Mouse (Mus musculus) embryo, embryonic 10 days (tissue): ENCODE measurements around the gene Grhl3.
"Not testable (repeated sequence)": the region's sequence is repeated elsewhere in the genome, so short reads cannot be mapped to it uniquely, and the experiment has no call there.

ENCODE experiments used
- DNase-seq: peaks from one replicate; pipeline ENCODE4 v3.0.0-alpha.2; 2015; ENCODE audit warnings: low spot score

The Grhl3 gene

DNA sequence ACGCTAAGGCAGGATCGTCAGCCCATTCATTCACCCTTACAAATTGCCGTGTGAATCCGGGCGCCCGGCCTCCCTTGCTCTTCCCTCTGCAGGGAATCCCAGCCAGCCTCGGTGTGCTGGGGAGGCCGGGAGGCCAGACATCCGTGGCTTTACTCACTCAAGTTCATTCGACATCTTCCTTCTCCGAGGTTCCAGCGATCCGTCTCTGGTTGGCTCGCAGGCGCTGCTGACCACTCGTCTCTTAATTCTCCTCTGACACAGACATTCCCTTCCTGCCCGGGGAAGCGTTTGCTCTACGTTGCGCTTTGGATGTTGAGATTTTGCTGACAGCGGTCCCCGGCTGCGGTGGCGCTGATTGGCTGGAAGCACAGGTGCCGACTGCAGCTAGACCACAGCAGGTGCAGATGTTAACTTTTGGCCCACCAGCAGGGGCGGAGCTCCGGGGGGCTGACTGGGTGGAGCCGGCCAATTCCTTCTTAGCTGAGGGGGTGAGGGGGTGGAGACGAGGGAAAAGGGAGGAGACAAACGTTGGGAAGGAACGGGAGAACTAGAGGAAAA, at the start of gene Grhl3:
Gene Grhl3, minus strand, starts transcription at position 380 of the 558 bp plus-strand sequence.
- DNase-seq, result peak; percentile 65

- DNase-seq, result no peak
These were observed 48.9 kb upstream of the Grhl3 start for GRCm38 (mm10) chr4:135622290-135622689.

GRCm38 (mm10) chr4:135620461-135620860, 47.0 kb upstream of the Grhl3 start:
- DNase-seq, result no peak

DNA sequence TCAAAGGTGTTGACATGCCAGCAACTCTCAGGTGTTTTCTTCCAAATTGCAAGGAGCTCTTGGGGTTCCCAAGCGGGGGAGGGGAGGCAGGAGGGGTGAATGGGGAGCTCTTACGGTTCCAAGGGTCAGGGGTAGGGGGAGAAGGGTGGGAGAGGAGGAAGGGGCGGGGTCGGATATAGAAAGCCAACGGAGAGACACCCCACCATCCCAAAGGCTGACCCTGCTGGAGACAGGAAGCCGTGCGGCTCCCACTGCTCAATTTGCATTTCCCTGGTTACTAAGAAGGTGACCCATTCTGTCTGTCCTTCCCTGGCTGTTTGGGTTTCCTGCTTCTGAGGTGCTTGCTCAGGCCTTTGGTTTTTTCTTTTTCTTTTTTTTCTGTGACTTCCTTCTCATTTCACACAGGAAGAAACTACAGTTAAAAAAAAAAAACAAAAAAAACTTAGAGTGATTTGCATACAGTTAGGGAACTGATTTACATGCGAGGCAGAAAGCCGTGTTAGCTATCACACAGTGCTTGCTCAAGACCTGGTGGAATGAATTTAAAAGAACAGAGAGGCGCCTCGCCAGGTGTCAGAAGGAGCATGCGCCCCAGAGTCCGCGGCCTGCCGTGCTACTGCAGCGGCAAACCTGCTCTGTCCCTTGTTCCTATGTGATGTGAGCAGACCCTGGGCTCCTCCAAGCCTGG, 44.5 kb upstream of the Grhl3 start:
- peak; percentile 17 for DNase-seq

- DNase-seq, result no peak
These were observed 43.6 kb upstream of the Grhl3 start for GRCm38 (mm10) chr4:135617038-135617437.

- not testable (repeated sequence) for DNase-seq
These were observed 41.9 kb upstream of the Grhl3 start for GRCm38 (mm10) chr4:135615307-135615706.

DNA sequence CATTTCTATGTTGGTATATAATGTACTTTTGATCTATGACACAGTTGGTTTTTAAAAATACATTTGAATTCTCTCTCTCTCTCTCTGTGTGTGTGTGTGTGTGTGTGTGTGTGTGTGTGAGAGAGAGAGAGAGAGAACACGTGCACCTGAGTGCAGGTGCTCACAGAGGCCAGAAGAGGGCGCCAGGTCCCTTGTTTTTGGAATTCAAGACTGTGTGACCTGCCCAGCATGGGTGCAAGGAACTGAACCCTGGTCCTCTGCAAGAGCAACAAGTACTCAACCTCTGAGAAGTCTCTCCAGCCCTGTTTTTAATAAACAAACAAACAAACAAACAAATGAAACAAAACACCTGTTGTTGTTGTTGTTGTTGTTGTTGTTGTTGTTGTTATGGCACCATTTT, 36.6 kb upstream of the Grhl3 start:
- no peak for DNase-seq

GRCm38 (mm10) chr4:135607979-135608885, 34.8 kb upstream of the Grhl3 start:
- no peak for DNase-seq

DNA sequence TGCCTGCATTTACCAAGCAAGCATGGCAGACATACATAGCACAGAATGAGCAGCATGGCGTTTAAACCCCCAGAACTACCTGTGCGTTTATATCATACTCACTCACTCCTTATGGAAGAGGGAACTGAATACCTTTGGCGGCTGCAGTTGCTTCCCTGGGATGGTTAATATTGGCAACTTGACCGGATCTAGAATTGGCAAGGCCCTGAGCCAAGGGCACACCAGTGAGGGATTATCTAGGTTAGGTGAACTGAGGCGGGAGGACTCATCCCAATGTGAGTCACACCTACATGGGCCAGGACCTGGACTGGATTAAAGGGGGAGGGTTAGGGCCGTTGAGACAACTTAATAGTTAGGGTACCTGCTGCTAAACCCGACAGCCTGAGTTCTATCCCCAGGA, 32.8 kb upstream of the Grhl3 start:
- DNase-seq, result no peak

DNA sequence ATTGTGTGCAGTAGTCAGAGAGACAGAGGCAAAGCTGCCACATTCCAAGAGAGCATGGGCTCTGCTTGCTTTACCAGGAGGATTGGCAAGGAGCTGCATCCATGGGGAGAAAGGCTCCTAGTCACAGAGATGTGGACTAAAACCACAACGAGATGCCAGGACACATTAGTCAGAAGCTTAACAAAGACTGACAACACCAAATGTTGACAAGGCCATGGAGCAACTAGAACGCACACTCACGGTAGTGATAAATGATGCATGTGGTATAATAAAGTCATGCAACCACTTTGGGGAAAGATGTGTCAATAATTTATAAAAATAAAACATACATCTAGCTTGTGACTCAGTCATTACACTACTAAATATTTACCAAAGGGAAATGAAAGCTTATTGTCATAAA, 28.1 kb upstream of the Grhl3 start:
- no peak for DNase-seq

- no peak for DNase-seq
These were observed 26.2 kb upstream of the Grhl3 start for GRCm38 (mm10) chr4:135599497-135600182.

- no peak for DNase-seq
These were observed 25.6 kb upstream of the Grhl3 start for GRCm38 (mm10) chr4:135598998-135599397.

DNA sequence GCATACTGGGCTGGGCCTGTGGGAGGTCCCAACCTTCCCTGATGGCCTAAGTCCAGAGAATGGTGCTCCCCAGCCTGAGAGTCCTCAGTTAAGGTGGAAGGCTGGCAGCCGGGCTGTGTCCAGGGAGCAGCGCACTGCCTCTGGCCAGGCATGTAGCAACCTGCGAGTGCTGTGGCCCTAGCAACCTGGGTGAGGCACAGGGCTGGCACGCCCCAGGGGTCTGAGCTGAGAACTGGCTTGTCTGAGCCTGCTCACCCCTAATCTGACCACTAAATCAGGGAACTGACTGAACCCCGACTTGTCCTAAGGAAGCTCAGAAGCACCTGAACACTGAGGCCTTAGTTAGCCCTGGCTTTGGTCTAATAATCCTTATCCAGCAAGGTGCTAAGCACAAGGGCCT, 24.1 kb upstream of the Grhl3 start:
- no peak for DNase-seq

DNA sequence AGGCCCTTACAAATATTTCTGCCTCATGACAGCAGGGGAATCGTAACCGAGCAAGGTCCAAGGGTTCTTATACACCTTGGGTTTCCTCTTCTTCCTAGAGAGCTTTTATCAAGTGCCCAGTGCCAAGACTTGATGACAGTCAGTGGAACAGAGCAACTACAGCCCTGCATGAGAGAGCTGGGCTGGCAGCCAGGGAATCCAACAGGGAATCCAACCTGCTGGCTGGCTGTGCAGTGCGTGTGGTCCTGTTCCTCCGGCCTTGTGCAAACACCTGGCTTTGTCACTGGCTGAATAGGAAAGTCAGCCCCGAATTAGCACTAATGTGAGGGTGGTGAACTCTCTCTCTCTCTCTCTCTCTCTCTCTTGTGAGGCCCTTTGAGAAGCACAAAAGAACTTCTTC, 22.5 kb upstream of the Grhl3 start:
- no peak for DNase-seq

GRCm38 (mm10) chr4:135591610-135592304, 18.3 kb upstream of the Grhl3 start:
- no peak for DNase-seq

DNA sequence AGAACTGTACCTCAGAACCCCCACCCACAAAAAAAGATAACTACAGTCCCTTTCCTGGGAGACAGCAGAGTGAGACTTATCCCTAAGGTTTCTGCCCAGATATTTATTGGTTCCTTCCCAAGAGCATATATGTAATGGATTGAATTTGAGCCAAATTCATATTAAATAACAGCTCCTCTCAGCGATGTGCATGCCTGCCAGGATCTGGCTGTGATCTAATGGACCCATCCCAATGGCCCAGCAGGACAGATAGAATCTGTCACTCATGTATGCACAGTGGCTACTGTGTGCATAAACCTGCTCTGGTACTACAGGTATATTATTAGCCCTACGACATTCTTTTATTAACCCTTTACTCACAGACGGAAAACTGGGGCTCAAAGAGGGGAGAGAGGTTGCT, 17.7 kb upstream of the Grhl3 start:
- no peak for DNase-seq

GRCm38 (mm10) chr4:135584838-135585237, 11.4 kb upstream of the Grhl3 start:
- DNase-seq, result no peak

DNA sequence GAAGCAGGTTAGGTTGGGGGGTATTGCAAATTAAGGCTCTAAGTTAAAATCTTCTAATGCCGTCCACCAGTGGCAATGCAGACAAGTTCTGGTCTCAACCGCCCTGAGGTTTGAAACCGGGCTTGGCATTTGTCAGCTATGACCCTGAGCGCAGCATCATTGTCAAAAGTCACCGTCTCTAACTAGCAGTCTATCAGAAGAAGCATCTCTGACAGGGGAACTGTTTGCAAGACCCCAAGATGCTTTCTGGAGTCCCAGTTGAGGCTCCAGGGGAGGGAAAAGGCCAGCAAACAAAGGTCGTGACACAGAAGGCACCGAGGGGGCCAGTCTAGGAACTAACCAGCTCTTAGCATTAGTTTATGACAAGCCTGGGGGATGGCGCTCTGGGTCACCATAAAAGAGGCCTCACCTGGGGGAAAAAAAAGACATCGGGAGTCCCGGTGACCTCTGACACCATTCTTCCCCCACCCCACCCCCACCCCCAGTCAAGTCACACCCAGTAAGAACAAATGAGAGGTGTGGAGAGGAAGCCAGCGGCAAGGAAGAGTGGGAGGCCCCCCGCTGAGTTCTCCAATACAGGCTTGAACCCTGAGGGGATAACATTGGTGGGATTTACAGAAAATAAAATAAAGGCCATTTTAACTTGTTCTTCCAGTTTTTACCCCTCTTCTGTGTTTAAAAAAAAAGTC, 7.9 kb upstream of the Grhl3 start:
- no peak for DNase-seq

DNA sequence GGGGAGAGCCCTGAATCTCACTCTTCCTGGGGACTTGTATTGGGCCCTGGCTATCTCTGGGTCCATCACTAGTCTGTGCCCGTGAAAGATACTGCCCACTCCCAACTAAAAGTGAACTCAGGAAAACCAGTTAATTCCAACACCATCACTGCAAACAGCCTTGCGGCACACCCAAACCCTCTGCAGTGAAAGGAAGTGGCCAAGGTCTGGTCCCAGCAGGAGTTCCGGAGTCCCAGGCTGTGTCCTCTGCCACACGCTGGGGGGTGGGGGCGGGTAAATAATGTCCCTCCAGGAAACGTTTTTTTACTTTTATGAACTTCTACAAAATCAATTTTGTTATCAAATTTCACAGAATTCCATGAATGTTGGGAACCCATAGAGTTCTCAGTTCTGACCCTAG, 6.3 kb upstream of the Grhl3 start:
- no peak for DNase-seq

DNA sequence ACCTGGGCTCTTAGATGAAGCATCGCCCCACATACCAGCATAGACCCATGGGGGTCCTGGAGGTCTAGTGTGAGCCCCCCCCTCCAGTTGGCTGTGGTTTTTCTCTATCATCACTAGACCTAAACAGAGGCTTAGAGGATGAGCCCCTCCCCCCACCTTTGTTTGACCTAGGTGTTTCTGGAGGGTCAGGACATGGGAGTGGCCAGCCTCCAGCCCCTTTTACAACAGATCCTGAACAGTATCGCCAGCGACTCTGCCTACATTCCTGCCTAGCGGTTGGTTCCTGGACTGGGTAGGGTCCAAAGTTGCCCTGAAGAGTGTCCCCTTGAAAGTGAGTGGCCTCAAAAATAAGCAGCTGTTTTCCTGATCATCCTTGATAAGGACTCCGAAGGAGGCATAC, 5.1 kb upstream of the Grhl3 start:
- no peak for DNase-seq
